Comparison of ENCODE assay signal across 9 mouse cellular contexts in the genomic region with DNA sequence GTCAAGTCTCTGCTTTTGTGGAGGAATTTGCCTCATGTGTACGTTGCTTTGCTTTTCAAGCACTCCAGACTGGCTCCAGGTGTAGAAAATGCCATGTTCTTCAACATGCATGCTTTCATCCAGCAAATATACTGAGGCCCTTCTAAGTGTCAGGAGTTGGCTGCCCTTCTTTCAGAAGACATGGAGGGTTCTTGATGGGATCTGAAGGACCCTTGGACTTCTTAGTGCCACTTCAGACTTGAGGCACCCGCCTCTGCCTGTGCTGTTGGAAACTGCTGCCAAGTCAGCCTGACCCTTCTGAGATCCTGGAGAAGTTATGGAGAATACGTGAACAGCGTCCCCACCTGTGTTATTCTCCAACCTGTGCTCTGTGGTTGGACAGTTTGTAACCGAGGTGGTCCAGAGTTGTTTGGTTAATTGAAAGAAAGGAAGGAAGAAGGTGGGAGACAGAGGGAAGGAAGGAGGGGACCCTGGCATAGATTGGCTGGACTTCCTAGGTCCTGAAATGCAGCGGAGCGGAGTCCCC. TPM values are rescaled to one million over a fixed set of nuclear protein-coding genes. Genes with fewer than 3 reads are reported as not detected.
DNase-seq lines count a peak whose midpoint lies in the region; ATAC-seq and TF ChIP-seq lines count a peak whose summit lies in the region.
"Had no signal": no experiment of that assay in that cellular context is flagged by ENCODE, and none has a peak within 500 bp of the region (broad histone marks: within the 10 kb centered on the region; RNA-seq: fewer than 3 reads in every experiment).

No protein-coding gene starts in this region.

- H3K4me3 ChIP-seq in heart, postnatal 0 days (ENCODE audit: low read depth, low read length): peak overlapping the region; percentile 66
- H3K4me3 ChIP-seq in embryonic facial prominence, embryonic 15.5 days (replicated peaks): peak overlapping the region; percentile 72
- peak overlapping the region; percentile 64 for H3K4me3 ChIP-seq in limb, embryonic 12.5 days (replicated peaks)
- H3K4me3 ChIP-seq in midbrain, embryonic 14.5 days (replicated peaks; ENCODE audit: low read depth, low read length): peak overlapping the region; percentile 49

- WGBS in heart, postnatal 0 days: 33% methylated on average over 7 of the region's 7 CpGs
- 32% methylated on average over 7 of the region's 7 CpGs for WGBS in embryonic facial prominence, embryonic 15.5 days
- 39% methylated on average over 7 of the region's 7 CpGs for WGBS in limb, embryonic 12.5 days
- WGBS in midbrain, embryonic 14.5 days: 33% methylated on average over 7 of the region's 7 CpGs

- peak overlapping the region; percentile 87 for H3K4me2 ChIP-seq in heart, postnatal 0 days (ENCODE audit: low read depth, low read length)
- H3K4me2 ChIP-seq in embryonic facial prominence, embryonic 15.5 days (replicated peaks): peak overlapping the region; percentile 93
- peak overlapping the region; percentile 88 for H3K4me2 ChIP-seq in limb, embryonic 12.5 days
- peak overlapping the region; percentile 95 for H3K4me2 ChIP-seq in midbrain, embryonic 14.5 days (ENCODE audit: low read length)

- peak; percentile 11; the same call in 1 of the 2 replicates for ATAC-seq in heart, postnatal 0 days (ENCODE audit: insufficient read depth, low read depth)
- no peak for ATAC-seq in embryonic facial prominence, embryonic 15.5 days (ENCODE audit: insufficient number of reproducible peaks, low FRiP score, low TSS enrichment, low read depth)
- no peak for ATAC-seq in limb, embryonic 12.5 days (ENCODE audit: insufficient number of reproducible peaks, insufficient read depth, low FRiP score, low TSS enrichment, low read depth)
- 0 out of 2 replicates have a peak, but pooled peaks have one; percentile 9 for ATAC-seq in midbrain, embryonic 14.5 days (ENCODE audit: low FRiP score, low TSS enrichment)

- no peak overlapping the region for H3K9ac ChIP-seq in heart, postnatal 0 days (replicated peaks; ENCODE audit: low read depth, low read length)
- peak overlapping the region; percentile 69; the same call in 1 of the 2 replicates for H3K9ac ChIP-seq in embryonic facial prominence, embryonic 15.5 days
- H3K9ac ChIP-seq in limb, embryonic 12.5 days (replicated peaks): peak overlapping the region; percentile 64; the same call in 1 of the 2 replicates
- H3K9ac ChIP-seq in midbrain, embryonic 14.5 days (replicated peaks; ENCODE audit: low read length): peak overlapping the region; percentile 42

- H3K4me1 ChIP-seq in heart, postnatal 0 days (ENCODE audit: control insufficient read depth, insufficient read depth): peaks cover 16% of the 10 kb centered on the region
- peaks cover 8% of the 10 kb centered on the region for H3K4me1 ChIP-seq in embryonic facial prominence, embryonic 15.5 days
- H3K4me1 ChIP-seq in limb, embryonic 12.5 days (replicated peaks): 0 out of 2 replicates have a peak, but pooled peaks cover 7% of the 10 kb centered on the region
- peaks cover 14% of the 10 kb centered on the region for H3K4me1 ChIP-seq in midbrain, embryonic 14.5 days (ENCODE audit: control insufficient read depth, insufficient read depth, low read length)

- TF ChIP-seq EP300 in heart, postnatal 0 days (IDR thresholded peaks at IDR 0.05; ENCODE audit: low read depth): no peak

- DNase-seq in heart, postnatal 0 days (ENCODE audit: low spot score): no peak
- no peak for DNase-seq in heart, postnatal 4 days
- DNase-seq in midbrain, embryonic 14.5 days: no peak
- DNase-seq in adrenal gland, postnatal 36 days: no peak
- DNase-seq in layer of hippocampus, adult 11-12 months (ENCODE audit: low spot score): no peak
- no peak for DNase-seq in gastrocnemius, adult 18-20 months (ENCODE audit: low spot score)

- H3K9me3 ChIP-seq in heart, postnatal 0 days (replicated peaks; ENCODE audit: control insufficient read depth, low read length): no peaks in the 10 kb centered on the region
- H3K9me3 ChIP-seq in embryonic facial prominence, embryonic 15.5 days (replicated peaks): no peaks in the 10 kb centered on the region
- H3K9me3 ChIP-seq in limb, embryonic 12.5 days: no peaks in the 10 kb centered on the region
- H3K9me3 ChIP-seq in midbrain, embryonic 14.5 days (ENCODE audit: control insufficient read depth, low read length): no peaks in the 10 kb centered on the region
- H3K9me3 ChIP-seq: G1E had no signal

- H3K36me3 ChIP-seq in heart, postnatal 0 days (replicated peaks; ENCODE audit: control insufficient read depth, insufficient read depth, low read length): no peaks in the 10 kb centered on the region
- H3K36me3 ChIP-seq in embryonic facial prominence, embryonic 15.5 days: no peaks in the 10 kb centered on the region
- H3K36me3 ChIP-seq in limb, embryonic 12.5 days: no peaks in the 10 kb centered on the region
- H3K36me3 ChIP-seq in midbrain, embryonic 14.5 days (ENCODE audit: control insufficient read depth, insufficient read depth, low read length): no peaks in the 10 kb centered on the region
- H3K36me3 ChIP-seq: G1E had no signal

- no peak for TF ChIP-seq CTCF in heart, postnatal 0 days (IDR thresholded peaks at IDR 0.05; ENCODE audit: low read depth)

- no peak overlapping the region for H3K27ac ChIP-seq in heart, postnatal 0 days (ENCODE audit: low read depth)
- H3K27ac ChIP-seq in embryonic facial prominence, embryonic 15.5 days (replicated peaks): no peak overlapping the region
- H3K27ac ChIP-seq in limb, embryonic 12.5 days: no peak overlapping the region
- H3K27ac ChIP-seq in midbrain, embryonic 14.5 days (replicated peaks; ENCODE audit: low read depth, low read length): no peak overlapping the region

- H3K27me3 ChIP-seq in heart, postnatal 0 days (ENCODE audit: control insufficient read depth, insufficient read depth, low read length): peaks cover 47% of the 10 kb centered on the region
- H3K27me3 ChIP-seq in embryonic facial prominence, embryonic 15.5 days: peaks cover 17% of the 10 kb centered on the region
- peaks cover 44% of the 10 kb centered on the region for H3K27me3 ChIP-seq in limb, embryonic 12.5 days
- peaks cover 37% of the 10 kb centered on the region for H3K27me3 ChIP-seq in midbrain, embryonic 14.5 days (ENCODE audit: control insufficient read depth, insufficient read depth, low read length)

RNA-seq across cellular contexts. Expression of gene Egfr, which starts 0.5 kb away (rescaled TPM):
- total RNA-seq in heart, postnatal 0 days (2014; rRNA removed; ENCODE audit: low replicate concordance): 2.3 and 2.5 TPM in 2 replicates
- polyA plus RNA-seq in heart, postnatal 0 days (2015; fragmentation: Nextera tagmentation; extraction: Ambion mirVana): 1.2 TPM in 2 replicates
- total RNA-seq in heart, postnatal 4 days (2021): 1 to 10 TPM; 8.0 to 9.1 TPM
- 16.1 and 22.5 TPM in 2 replicates for polyA plus RNA-seq in embryonic facial prominence, embryonic 15.5 days (2015; fragmentation: Nextera tagmentation; extraction: Ambion mirVana)
- 9.0 and 11.6 TPM in 2 replicates for polyA plus RNA-seq in limb, embryonic 12.5 days (2016; fragmentation: Nextera tagmentation; extraction: Ambion mirVana)
- polyA plus RNA-seq in midbrain, embryonic 14.5 days (2014; fragmentation: Nextera tagmentation; extraction: Ambion mirVana): 3.8 and 4.2 TPM in 2 replicates
- 10 to 100 TPM in 1 of 2 experiments, 1 to 10 TPM in 1; 9.0 to 16.4 TPM for total RNA-seq in adrenal gland, postnatal 36 days (2021)
- total RNA-seq in gastrocnemius, adult 18-20 months (2021): 10 to 100 TPM; 10.7 to 14.0 TPM
- polyA plus RNA-seq: G1E had no signal

Comparison
In these comparisons a context has a peak if more than half of its experiments do, and no peak if none do; other contexts are left out.
1. ATAC-seq: peak in heart, postnatal 0 days (single experiment) and midbrain, embryonic 14.5 days (single experiment); none in embryonic facial prominence, embryonic 15.5 days (single experiment) and limb, embryonic 12.5 days (single experiment).
2. Peak in every context shown above with its lines, with median percentiles within 50 percentile points of each other: H3K4me2 ChIP-seq and H3K4me3 ChIP-seq.